Mouse (Mus musculus): ENCODE measurements around the gene Pak6. TPM values are rescaled to one million over a fixed set of nuclear protein-coding genes. Genes with fewer than 3 reads are reported as not detected.

Pak6 gene
- polyA plus RNA-seq, 1 experiment from 2014 or later = 0.15 TPM

GRCm38 (mm10) chr2:118728337-118728736, 65.2 kb downstream of the Pak6 start, which contains the start of gene Plcb2:
Gene Plcb2 (minus strand): TSS chr2:118728438.
- Histone ChIP-seq H3K36me3 (replicated peaks; ENCODE audit: insufficient read depth, low read length) (no peaks in the 10 kb centered on the region), H3K9me3 (ENCODE audit: low read length) (no peaks in the 10 kb centered on the region), H3K9ac (replicated peaks) (peak within 1 kb of the TSS; percentile 42), H3K27me3 (ENCODE audit: insufficient read depth, low read length) (peaks cover 4% of the 10 kb centered on the region; the same call in 1 of the 2 replicates), H3K4me1 (ENCODE audit: insufficient read depth) (peaks cover 34% of the 10 kb centered on the region), H3K4me2 (ENCODE audit: low read depth, low read length) (peak within 1 kb of the TSS; percentile 62), H3K4me3 (ENCODE audit: low read depth, low read length) (peak within 1 kb of the TSS; percentile 47), H3K27ac (ENCODE audit: low read depth) (peak within 1 kb of the TSS; percentile 44)
- DNase-seq = peak; percentile 53
- TF ChIP-seq EP300 (IDR thresholded peaks at IDR 0.05; ENCODE audit: low read depth) (no peak), CTCF (IDR thresholded peaks at IDR 0.05; ENCODE audit: low read depth) (no peak)
- WGBS (ENCODE audit: insufficient replicate concordance) = 11% methylated on average over 7 of the region's 7 CpGs
- peak; percentile 44 for ATAC-seq

DNA sequence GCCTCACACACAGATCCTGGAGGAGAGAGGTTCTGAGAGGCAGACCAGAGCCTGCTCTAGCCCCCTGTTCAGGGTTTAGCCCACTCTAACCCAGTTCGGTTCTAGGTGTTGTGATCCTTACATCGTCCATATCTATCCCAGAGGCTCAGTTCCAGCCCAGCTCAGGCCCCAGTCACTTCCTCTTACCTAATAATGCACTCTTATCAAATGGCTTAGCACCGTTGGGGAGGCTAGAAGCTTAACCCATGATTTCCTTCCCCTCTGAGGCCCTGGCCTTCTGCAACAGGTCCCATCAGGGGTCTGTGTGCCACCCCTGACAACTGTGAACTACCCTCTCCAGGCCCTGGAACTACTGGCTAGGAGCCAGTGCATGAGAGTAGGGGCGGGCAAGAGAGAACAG, 66.1 kb downstream of the Pak6 start:
- H3K27me3 ChIP-seq (ENCODE audit: insufficient read depth, low read length) = peaks cover 4% of the 10 kb centered on the region; the same call in 1 of the 2 replicates
- peak overlapping the region; percentile 44 for H3K27ac ChIP-seq (ENCODE audit: low read depth)
- no peaks in the 10 kb centered on the region for H3K9me3 ChIP-seq (ENCODE audit: low read length)
- H3K9ac ChIP-seq (replicated peaks) = no peak overlapping the region
- H3K36me3 ChIP-seq (replicated peaks; ENCODE audit: insufficient read depth, low read length) = no peaks in the 10 kb centered on the region
- WGBS (ENCODE audit: insufficient replicate concordance) = 22% methylated on average over 4 of the region's 4 CpGs
- peak overlapping the region; percentile 62 for H3K4me2 ChIP-seq (ENCODE audit: low read depth, low read length)
- H3K4me1 ChIP-seq (ENCODE audit: insufficient read depth) = peaks cover 34% of the 10 kb centered on the region
- DNase-seq = no peak
- no peak overlapping the region for H3K4me3 ChIP-seq (ENCODE audit: low read depth, low read length)
- TF ChIP-seq EP300 (IDR thresholded peaks at IDR 0.05; ENCODE audit: low read depth) (no peak), CTCF (IDR thresholded peaks at IDR 0.05; ENCODE audit: low read depth) (no peak)
- ATAC-seq = peak; percentile 16; the same call in 1 of the 2 replicates

- no peaks in the 10 kb centered on the region for H3K36me3 ChIP-seq (replicated peaks; ENCODE audit: insufficient read depth, low read length)
- DNase-seq = no peak
- 28% methylated on average over 8 of the region's 8 CpGs for WGBS (ENCODE audit: insufficient replicate concordance)
- ATAC-seq = no peak
- no peak for TF ChIP-seq EP300 (IDR thresholded peaks at IDR 0.05; ENCODE audit: low read depth)
- TF ChIP-seq CTCF (IDR thresholded peaks at IDR 0.05; ENCODE audit: low read depth) = no peak
- peaks cover 34% of the 10 kb centered on the region for H3K4me1 ChIP-seq (ENCODE audit: insufficient read depth)
- peaks cover 4% of the 10 kb centered on the region; the same call in 1 of the 2 replicates for H3K27me3 ChIP-seq (ENCODE audit: insufficient read depth, low read length)
- no peak overlapping the region for H3K27ac ChIP-seq (ENCODE audit: low read depth)
- H3K4me2 ChIP-seq (ENCODE audit: low read depth, low read length) = no peak overlapping the region
- no peak overlapping the region for H3K4me3 ChIP-seq (ENCODE audit: low read depth, low read length)
- no peaks in the 10 kb centered on the region for H3K9me3 ChIP-seq (ENCODE audit: low read length)
- H3K9ac ChIP-seq (replicated peaks) = no peak overlapping the region
These were observed 66.9 kb downstream of the Pak6 start for GRCm38 (mm10) chr2:118729816-118730621.

- Histone ChIP-seq H3K9ac (replicated peaks) (no peak overlapping the region), H3K4me3 (ENCODE audit: low read depth, low read length) (no peak overlapping the region), H3K4me1 (ENCODE audit: insufficient read depth) (peaks cover 34% of the 10 kb centered on the region), H3K36me3 (replicated peaks; ENCODE audit: insufficient read depth, low read length) (no peaks in the 10 kb centered on the region), H3K27ac (ENCODE audit: low read depth) (no peak overlapping the region), H3K27me3 (ENCODE audit: insufficient read depth, low read length) (peaks cover 4% of the 10 kb centered on the region; the same call in 1 of the 2 replicates), H3K9me3 (ENCODE audit: low read length) (no peaks in the 10 kb centered on the region), H3K4me2 (ENCODE audit: low read depth, low read length) (no peak overlapping the region)
- WGBS (ENCODE audit: insufficient replicate concordance) = 4% methylated on average over 3 of the region's 3 CpGs
- no peak for TF ChIP-seq EP300 (IDR thresholded peaks at IDR 0.05; ENCODE audit: low read depth)
- TF ChIP-seq CTCF (IDR thresholded peaks at IDR 0.05; ENCODE audit: low read depth) = peak; percentile 85
- no peak for ATAC-seq
- DNase-seq = peak; percentile 74
These were observed 67.5 kb downstream of the Pak6 start for GRCm38 (mm10) chr2:118730622-118730915.

DNA sequence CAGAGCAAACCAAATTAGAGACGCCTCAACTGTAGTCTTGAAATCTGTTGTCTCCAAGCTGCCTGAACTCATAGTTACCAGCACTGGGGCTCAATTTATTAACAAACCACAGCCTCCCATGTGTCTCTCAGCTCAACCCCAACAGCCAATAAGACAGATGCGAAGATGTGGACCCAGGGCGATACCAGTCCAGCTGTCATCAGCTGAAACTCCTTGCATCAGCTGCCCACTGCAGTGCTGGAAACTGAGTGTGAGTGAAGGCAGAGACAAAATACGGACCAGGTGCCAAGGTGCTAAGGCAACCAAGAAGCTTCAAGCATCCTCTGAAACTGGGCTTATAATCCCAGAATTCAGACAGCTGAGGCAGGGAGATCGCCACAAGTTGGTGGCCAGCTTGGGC, 68.9 kb downstream of the Pak6 start:
- Histone ChIP-seq H3K27me3 (ENCODE audit: insufficient read depth, low read length) (peaks cover 4% of the 10 kb centered on the region; the same call in 1 of the 2 replicates), H3K4me3 (ENCODE audit: low read depth, low read length) (no peak overlapping the region), H3K9me3 (ENCODE audit: low read length) (no peaks in the 10 kb centered on the region), H3K4me1 (ENCODE audit: insufficient read depth) (peaks cover 23% of the 10 kb centered on the region), H3K9ac (replicated peaks) (no peak overlapping the region), H3K4me2 (ENCODE audit: low read depth, low read length) (no peak overlapping the region), H3K27ac (ENCODE audit: low read depth) (no peak overlapping the region), H3K36me3 (replicated peaks; ENCODE audit: insufficient read depth, low read length) (no peaks in the 10 kb centered on the region)
- no peak for ATAC-seq
- TF ChIP-seq EP300 (IDR thresholded peaks at IDR 0.05; ENCODE audit: low read depth) (no peak), CTCF (IDR thresholded peaks at IDR 0.05; ENCODE audit: low read depth) (no peak)
- WGBS (ENCODE audit: insufficient replicate concordance) = 71% methylated on average over 5 of the region's 5 CpGs
- no peak for DNase-seq

GRCm38 (mm10) chr2:118733341-118733740, 70.2 kb downstream of the Pak6 start:
- DNase-seq (no peak), ATAC-seq (no peak)
- Histone ChIP-seq H3K4me3 (ENCODE audit: low read depth, low read length) (no peak overlapping the region), H3K27ac (ENCODE audit: low read depth) (no peak overlapping the region), H3K4me2 (ENCODE audit: low read depth, low read length) (no peak overlapping the region), H3K9me3 (ENCODE audit: low read length) (no peaks in the 10 kb centered on the region), H3K36me3 (replicated peaks; ENCODE audit: insufficient read depth, low read length) (no peaks in the 10 kb centered on the region), H3K4me1 (ENCODE audit: insufficient read depth) (peaks cover 16% of the 10 kb centered on the region), H3K9ac (replicated peaks) (no peak overlapping the region), H3K27me3 (ENCODE audit: insufficient read depth, low read length) (peaks cover 4% of the 10 kb centered on the region; the same call in 1 of the 2 replicates)
- 78% methylated on average over 5 of the region's 5 CpGs for WGBS (ENCODE audit: insufficient replicate concordance)
- TF ChIP-seq CTCF (IDR thresholded peaks at IDR 0.05; ENCODE audit: low read depth) (no peak), EP300 (IDR thresholded peaks at IDR 0.05; ENCODE audit: low read depth) (no peak)
